Mouse (Mus musculus) kidney, adult 2 months (tissue): ENCODE measurements around the gene Atrip.

ENCODE experiments used
- CTCF ChIP-seq: fragments of 200-500 bp; conservative IDR thresholded peaks from 2 replicates; pipeline ENCODE4 v1.5.1; 2011; ENCODE audit warnings: low read depth, mild to moderate bottlenecking, control low read depth, low read length, moderate library complexity, mixed read lengths; ENCODE audit not compliant: insufficient read depth, insufficient read length
- POLR2A ChIP-seq: fragments of 200-500 bp; IDR thresholded peaks from one replicate; pipeline ENCODE4 v1.6.1; 2011; ENCODE audit warnings: low read depth, low read length, control low read depth

DNA sequence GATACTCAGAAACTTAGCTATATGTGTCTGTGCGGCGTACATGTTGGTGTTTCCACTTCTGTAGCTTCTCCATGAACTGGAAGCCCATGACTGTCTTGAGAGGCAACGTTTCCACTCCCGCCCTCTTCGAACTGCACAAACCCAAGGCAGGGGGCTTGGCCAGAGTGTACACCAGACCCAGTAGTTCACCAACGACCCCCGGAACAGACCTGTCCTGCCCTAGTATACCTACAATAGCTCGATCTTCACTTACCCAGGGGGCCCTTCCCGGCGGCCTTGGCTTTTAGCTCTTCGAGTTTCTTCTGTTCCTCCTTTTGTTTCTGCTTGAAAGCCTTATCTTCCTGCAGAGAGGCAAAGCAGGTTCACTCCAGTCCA, 7.8 kb upstream of the Atrip start:
- TF ChIP-seq CTCF, result no peak
- TF ChIP-seq POLR2A, result no peak
